Mouse (Mus musculus) gastrocnemius, adult 18-20 months (tissue): ENCODE measurements at regions not wholly inside any gene's neighbourhood (a gene's known extent, or its start where the extent isn't known, plus 50 kb on each side); places are given as distances from the start of the nearest gene placed in this dataset.
A peak's percentile ranks its signal among the peaks of the same experiment; 100 is the strongest.

Source experiments
- DNase-seq: peaks from one replicate; pipeline ENCODE4 v3.0.0; 2021; ENCODE audit warnings: low spot score

GRCm38 (mm10) chr10:83963779-83964643 lies 241.3 kb downstream of the 1500009L16Rik start:
- no peak for DNase-seq

- DNase-seq = no peak
Observed at GRCm38 (mm10) chr10:83964838-83965237, 242.2 kb downstream of the 1500009L16Rik start.

GRCm38 (mm10) chr10:83970501-83970900 lies 247.8 kb downstream of the 1500009L16Rik start:
- peak; percentile 11 for DNase-seq

GRCm38 (mm10) chr10:83974548-83974947 lies 251.9 kb downstream of the 1500009L16Rik start:
- DNase-seq = peak; percentile 37

- DNase-seq = no peak
Observed at GRCm38 (mm10) chr10:83976548-83976947, 253.9 kb downstream of the 1500009L16Rik start.

- no peak for DNase-seq
Observed at GRCm38 (mm10) chr10:83979930-83980329, 257.3 kb downstream of the 1500009L16Rik start.

- no peak for DNase-seq
Observed at GRCm38 (mm10) chr10:83984697-83985415, 262.2 kb downstream of the 1500009L16Rik start.

GRCm38 (mm10) chr10:83992577-83993305 lies 270.1 kb downstream of the 1500009L16Rik start:
- no peak for DNase-seq

GRCm38 (mm10) chr10:83995026-83995600 lies 272.4 kb downstream of the 1500009L16Rik start:
- no peak for DNase-seq

- peak; percentile 79 for DNase-seq
Observed at GRCm38 (mm10) chr10:83995913-83996312, 273.2 kb downstream of the 1500009L16Rik start.

- no peak for DNase-seq
Observed at GRCm38 (mm10) chr10:83996489-83996888, 273.8 kb downstream of the 1500009L16Rik start.

GRCm38 (mm10) chr10:84000436-84001208 lies 278.0 kb downstream of the 1500009L16Rik start:
- peak; percentile 48 for DNase-seq

- no peak for DNase-seq
Observed at GRCm38 (mm10) chr10:84002744-84003143, 280.1 kb downstream of the 1500009L16Rik start.

GRCm38 (mm10) chr10:84003601-84004149 lies 281.0 kb downstream of the 1500009L16Rik start:
- no peak for DNase-seq

GRCm38 (mm10) chr10:84008923-84009322 lies 286.3 kb downstream of the 1500009L16Rik start:
- DNase-seq = no peak

- DNase-seq = peak; percentile 72
Observed at GRCm38 (mm10) chr10:84019381-84019780, 296.7 kb downstream of the 1500009L16Rik start.

- DNase-seq = peak; percentile 48
Observed at GRCm38 (mm10) chr10:84020023-84020620, 297.5 kb downstream of the 1500009L16Rik start.

GRCm38 (mm10) chr10:84021167-84022120 lies 298.8 kb downstream of the 1500009L16Rik start:
- no peak for DNase-seq

GRCm38 (mm10) chr10:84024294-84024693 lies 301.6 kb downstream of the 1500009L16Rik start:
- no peak for DNase-seq
